Mouse (Mus musculus): ENCODE data around the gene Iqgap2. TPM values are rescaled to one million over a fixed set of nuclear protein-coding genes. Genes with fewer than 3 reads are reported as not detected.
A peak's percentile ranks its signal among the peaks of the same experiment; 100 is the strongest.

Iqgap2 gene
- total and polyA plus RNA-seq, 2 experiments from 2014 or later, result 2.0 to 5.4 TPM

- 61% methylated on average over 14 of the region's 14 CpGs for WGBS
Observed at GRCm38 (mm10) chr13:95719320-95720232, 172.1 kb downstream of the Iqgap2 start.

GRCm38 (mm10) chr13:95715356-95715755, 176.4 kb downstream of the Iqgap2 start:
- Histone ChIP-seq H3K4me3 (ENCODE audit: low read depth, low read length) (no peak overlapping the region), H3K36me3 (ENCODE audit: insufficient read depth, low read length) (no peaks in the 10 kb centered on the region), H3K9ac (replicated peaks; ENCODE audit: low read length, poor library complexity, severe bottlenecking) (no peak overlapping the region), H3K4me1 (ENCODE audit: insufficient read depth, low read length) (no peaks in the 10 kb centered on the region), H3K9me3 (ENCODE audit: low read length) (no peaks in the 10 kb centered on the region), H3K4me2 (ENCODE audit: low read depth, low read length, poor library complexity, severe bottlenecking) (no peak overlapping the region), H3K27me3 (ENCODE audit: insufficient read depth, low read length) (no peaks in the 10 kb centered on the region), H3K27ac (ENCODE audit: low read depth, low read length) (no peak overlapping the region)
- DNase-seq (ENCODE audit: low spot score), result no peak
- WGBS, result 83% methylated on average over 4 of the region's 4 CpGs
- no peak for ATAC-seq (ENCODE audit: low FRiP score)
- no peak for TF ChIP-seq CTCF (IDR thresholded peaks at IDR 0.05)

More at GRCm38 (mm10) chr13:95719320-95720232, 172.1 kb downstream of the Iqgap2 start:
- DNase-seq (ENCODE audit: low spot score), result peak; percentile 80
- no peaks in the 10 kb centered on the region for H3K36me3 ChIP-seq (ENCODE audit: insufficient read depth, low read length)
- no peaks in the 10 kb centered on the region for H3K4me1 ChIP-seq (ENCODE audit: insufficient read depth, low read length)
- H3K9ac ChIP-seq (replicated peaks; ENCODE audit: low read length, poor library complexity, severe bottlenecking), result no peak overlapping the region
- peak; percentile 75; the same call in 1 of the 2 replicates for ATAC-seq (ENCODE audit: low FRiP score)
- H3K9me3 ChIP-seq (ENCODE audit: low read length), result no peaks in the 10 kb centered on the region
- no peak overlapping the region for H3K4me3 ChIP-seq (ENCODE audit: low read depth, low read length)
- peak; percentile 82 for TF ChIP-seq CTCF (IDR thresholded peaks at IDR 0.05)
- no peaks in the 10 kb centered on the region for H3K27me3 ChIP-seq (ENCODE audit: insufficient read depth, low read length)
- no peak overlapping the region for H3K27ac ChIP-seq (ENCODE audit: low read depth, low read length)
- peak overlapping the region; percentile 28; the same call in 1 of the 2 replicates for H3K4me2 ChIP-seq (ENCODE audit: low read depth, low read length, poor library complexity, severe bottlenecking)

- no peak for ATAC-seq (ENCODE audit: low FRiP score)
- no peak overlapping the region for H3K27ac ChIP-seq (ENCODE audit: low read depth, low read length)
- no peaks in the 10 kb centered on the region for H3K27me3 ChIP-seq (ENCODE audit: insufficient read depth, low read length)
- H3K9ac ChIP-seq (replicated peaks; ENCODE audit: low read length, poor library complexity, severe bottlenecking), result no peak overlapping the region
- no peaks in the 10 kb centered on the region for H3K36me3 ChIP-seq (ENCODE audit: insufficient read depth, low read length)
- TF ChIP-seq CTCF (IDR thresholded peaks at IDR 0.05), result no peak
- no peak overlapping the region for H3K4me3 ChIP-seq (ENCODE audit: low read depth, low read length)
- no peaks in the 10 kb centered on the region for H3K4me1 ChIP-seq (ENCODE audit: insufficient read depth, low read length)
- peak; percentile 23 for DNase-seq (ENCODE audit: low spot score)
- no peak overlapping the region for H3K4me2 ChIP-seq (ENCODE audit: low read depth, low read length, poor library complexity, severe bottlenecking)
- 74% methylated on average over 3 of the region's 3 CpGs for WGBS
- no peaks in the 10 kb centered on the region for H3K9me3 ChIP-seq (ENCODE audit: low read length)
Observed at GRCm38 (mm10) chr13:95714271-95714975, 177.3 kb downstream of the Iqgap2 start.

- no peaks in the 10 kb centered on the region for H3K36me3 ChIP-seq (ENCODE audit: insufficient read depth, low read length)
- DNase-seq (ENCODE audit: low spot score), result no peak
- no peak overlapping the region for H3K9ac ChIP-seq (replicated peaks; ENCODE audit: low read length, poor library complexity, severe bottlenecking)
- H3K27me3 ChIP-seq (ENCODE audit: insufficient read depth, low read length), result no peaks in the 10 kb centered on the region
- no peak overlapping the region for H3K27ac ChIP-seq (ENCODE audit: low read depth, low read length)
- no peak for TF ChIP-seq CTCF (IDR thresholded peaks at IDR 0.05)
- no peak overlapping the region for H3K4me2 ChIP-seq (ENCODE audit: low read depth, low read length, poor library complexity, severe bottlenecking)
- no peaks in the 10 kb centered on the region for H3K9me3 ChIP-seq (ENCODE audit: low read length)
- no peak for ATAC-seq (ENCODE audit: low FRiP score)
- 93% methylated on average over 9 of the region's 9 CpGs for WGBS
- H3K4me1 ChIP-seq (ENCODE audit: insufficient read depth, low read length), result no peaks in the 10 kb centered on the region
- no peak overlapping the region for H3K4me3 ChIP-seq (ENCODE audit: low read depth, low read length)
Observed at GRCm38 (mm10) chr13:95712570-95713268, 179.0 kb downstream of the Iqgap2 start.

- Histone ChIP-seq H3K27me3 (ENCODE audit: insufficient read depth, low read length) (no peaks in the 10 kb centered on the region), H3K9ac (replicated peaks; ENCODE audit: low read length, poor library complexity, severe bottlenecking) (no peak overlapping the region), H3K4me1 (ENCODE audit: insufficient read depth, low read length) (no peaks in the 10 kb centered on the region), H3K4me2 (ENCODE audit: low read depth, low read length, poor library complexity, severe bottlenecking) (no peak overlapping the region), H3K9me3 (ENCODE audit: low read length) (no peaks in the 10 kb centered on the region), H3K36me3 (ENCODE audit: insufficient read depth, low read length) (no peaks in the 10 kb centered on the region), H3K27ac (ENCODE audit: low read depth, low read length) (no peak overlapping the region), H3K4me3 (ENCODE audit: low read depth, low read length) (no peak overlapping the region)
- DNase-seq (ENCODE audit: low spot score) (no peak), ATAC-seq (ENCODE audit: low FRiP score) (no peak)
- no peak for TF ChIP-seq CTCF (IDR thresholded peaks at IDR 0.05)
Observed at GRCm38 (mm10) chr13:95712054-95712453, 179.7 kb downstream of the Iqgap2 start.
